Mouse (Mus musculus): Measurements from ENCODE around the gene Sulf2. TPM values are rescaled to one million over a fixed set of nuclear protein-coding genes. Genes with fewer than 3 reads are reported as not detected.

The Sulf2 gene
- polyA plus RNA-seq, 1 experiment from 2014 or later = 134 TPM

DNA sequence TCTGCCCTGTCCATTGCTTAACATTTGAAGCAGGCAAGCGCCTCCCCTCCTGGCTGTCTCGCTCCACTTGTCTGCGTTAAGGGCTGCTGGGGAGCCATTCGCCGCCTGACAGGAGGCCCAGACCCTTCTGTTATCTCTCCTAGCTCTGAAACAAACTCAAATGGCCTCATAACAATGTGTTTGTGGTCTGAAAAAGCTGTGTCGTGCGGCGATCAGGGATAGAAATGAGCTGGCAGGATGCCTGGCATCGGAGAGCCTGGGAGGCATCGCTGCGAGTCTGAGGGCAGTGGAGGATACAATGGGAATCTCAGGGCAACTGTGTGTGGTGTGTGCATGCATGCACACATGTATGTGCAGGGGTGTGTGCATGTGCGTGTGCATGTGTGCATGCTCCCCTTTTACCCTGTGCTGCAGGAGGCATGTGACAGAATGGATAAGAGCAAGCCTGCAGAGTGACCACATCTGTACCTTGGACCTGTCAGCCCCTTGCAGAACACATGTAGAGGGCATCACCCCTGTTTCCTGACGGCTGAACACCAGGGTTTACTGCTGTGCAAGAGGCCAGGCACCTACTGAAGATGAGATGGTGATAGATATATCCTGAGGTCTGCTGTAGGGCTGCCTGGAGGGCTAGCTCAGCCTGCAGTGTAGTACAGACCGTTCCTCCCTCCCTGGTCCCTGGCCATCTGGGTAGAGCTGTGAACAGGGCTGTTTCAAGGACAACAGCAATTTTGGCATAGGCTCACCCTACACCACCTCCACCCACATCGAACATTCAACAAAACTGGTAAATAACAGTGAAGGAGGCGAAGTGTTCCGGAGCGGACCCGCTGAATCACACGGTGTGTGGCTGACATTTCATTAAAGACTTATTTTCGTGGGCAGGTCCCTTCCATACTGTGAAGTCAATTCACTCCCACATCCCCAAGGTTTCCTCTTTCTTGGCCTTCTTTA is 54.9 kb downstream of the Sulf2 start:
- peaks cover 10% of the 10 kb centered on the region; the same call in 1 of the 2 replicates for H3K36me3 ChIP-seq (ENCODE audit: control insufficient read depth, insufficient read depth, low read length)
- no peak overlapping the region for H3K27ac ChIP-seq (ENCODE audit: low read depth)
- H3K4me1 ChIP-seq (replicated peaks; ENCODE audit: control insufficient read depth, insufficient read depth, low read length) = peaks cover 6% of the 10 kb centered on the region; the same call in 1 of the 2 replicates
- no peak overlapping the region for H3K9ac ChIP-seq (ENCODE audit: low read length)
- no peaks in the 10 kb centered on the region for H3K27me3 ChIP-seq (replicated peaks; ENCODE audit: control insufficient read depth, insufficient read depth, low read length)
- DNase-seq (ENCODE audit: low spot score) (no peak), ATAC-seq (replicated peaks; ENCODE audit: low FRiP score, low TSS enrichment, low read depth) (no peak)
- H3K4me2 ChIP-seq (ENCODE audit: low read length) = no peak overlapping the region
- no peaks in the 10 kb centered on the region for H3K9me3 ChIP-seq (ENCODE audit: control insufficient read depth, low read length)
- H3K4me3 ChIP-seq (ENCODE audit: low read depth, low read length) = no peak overlapping the region
- 87% methylated on average over 21 of the region's 21 CpGs for WGBS

DNA sequence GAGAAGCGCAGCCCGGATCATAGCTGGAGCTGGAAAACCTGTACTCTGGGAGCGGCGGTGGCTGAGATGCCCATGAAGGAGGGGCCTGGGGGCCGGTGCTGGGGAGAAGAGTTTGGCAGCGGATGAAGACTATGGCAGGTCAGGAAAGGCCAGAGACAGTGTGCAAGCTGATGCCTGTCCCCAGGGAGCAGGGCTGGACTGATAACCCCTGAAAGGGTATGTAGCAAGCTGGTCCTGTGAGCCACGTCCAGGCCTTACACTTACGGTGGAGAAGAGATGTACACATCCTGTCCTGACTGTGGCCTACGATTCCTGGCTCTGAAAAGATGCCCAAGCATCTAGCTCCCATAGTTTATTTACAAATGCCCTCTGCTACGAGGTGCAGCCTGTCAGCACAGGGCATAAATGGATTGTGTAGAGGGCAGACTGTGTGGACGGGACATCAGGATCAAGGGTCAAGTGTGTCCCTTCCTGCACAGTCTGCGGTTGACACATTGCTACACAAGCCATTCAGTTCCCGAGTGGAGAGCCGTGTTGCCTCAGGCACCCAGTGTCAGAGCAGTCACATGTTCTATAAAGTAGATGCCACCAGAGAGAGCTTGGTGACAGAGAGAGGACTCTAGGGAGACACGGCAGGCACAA is 57.0 kb downstream of the Sulf2 start:
- ATAC-seq (replicated peaks; ENCODE audit: low FRiP score, low TSS enrichment, low read depth) = no peak
- H3K27me3 ChIP-seq (replicated peaks; ENCODE audit: control insufficient read depth, insufficient read depth, low read length) = no peaks in the 10 kb centered on the region

DNA sequence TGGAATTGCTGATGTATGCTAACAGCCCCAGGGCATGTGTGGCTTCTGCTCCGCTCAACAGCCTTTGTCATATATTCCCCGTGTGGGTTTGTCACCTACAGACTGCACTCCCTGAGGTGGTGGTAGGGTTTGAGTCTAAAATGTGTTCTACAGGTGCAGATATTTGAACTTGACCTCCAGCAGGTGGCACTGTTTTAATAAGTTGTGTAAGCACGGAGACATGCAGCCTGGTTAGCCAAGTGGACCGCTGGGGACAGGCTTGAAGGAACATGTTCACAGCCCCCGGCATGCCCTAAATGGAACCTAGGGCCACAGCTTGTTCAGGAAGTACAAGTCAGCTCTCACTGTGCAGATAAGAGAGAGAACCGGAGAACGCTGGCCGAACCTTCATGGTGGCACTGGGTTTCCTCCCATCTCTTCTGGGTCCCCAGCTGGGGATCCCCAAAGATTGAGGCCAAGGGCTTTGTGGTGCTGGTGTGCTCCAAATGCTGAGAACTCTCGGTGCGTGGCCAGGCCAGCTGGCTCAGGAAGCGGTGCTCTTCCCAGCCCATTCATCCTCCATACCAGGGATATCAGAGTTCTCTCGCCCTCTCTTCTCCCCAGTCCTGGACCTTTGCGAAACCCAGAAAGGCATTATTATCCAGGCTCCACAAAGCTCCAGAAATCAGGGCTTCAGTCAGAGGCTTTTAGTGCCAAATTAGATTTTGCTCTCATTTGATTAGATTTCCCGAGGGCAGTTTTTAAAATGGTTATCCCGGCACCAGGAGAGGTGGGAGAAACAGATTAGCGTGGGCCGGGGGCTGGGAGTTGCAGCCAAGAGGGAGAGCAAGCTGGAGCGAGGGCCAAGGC is 57.8 kb downstream of the Sulf2 start:
- Histone ChIP-seq H3K4me3 (ENCODE audit: low read depth, low read length) (no peak overlapping the region), H3K27me3 (replicated peaks; ENCODE audit: control insufficient read depth, insufficient read depth, low read length) (no peaks in the 10 kb centered on the region), H3K4me2 (ENCODE audit: low read length) (no peak overlapping the region), H3K4me1 (replicated peaks; ENCODE audit: control insufficient read depth, insufficient read depth, low read length) (no peaks in the 10 kb centered on the region), H3K9ac (ENCODE audit: low read length) (no peak overlapping the region), H3K9me3 (ENCODE audit: control insufficient read depth, low read length) (no peaks in the 10 kb centered on the region), H3K36me3 (ENCODE audit: control insufficient read depth, insufficient read depth, low read length) (peaks cover 25% of the 10 kb centered on the region), H3K27ac (ENCODE audit: low read depth) (no peak overlapping the region)
- ATAC-seq (replicated peaks; ENCODE audit: low FRiP score, low TSS enrichment, low read depth) (no peak), DNase-seq (ENCODE audit: low spot score) (no peak)
- WGBS = 80% methylated on average over 18 of the region's 18 CpGs

More for the DNA sequence above, 57.0 kb downstream of the Sulf2 start:
- WGBS = 73% methylated on average over 15 of the region's 15 CpGs
- Histone ChIP-seq H3K4me1 (replicated peaks; ENCODE audit: control insufficient read depth, insufficient read depth, low read length) (no peaks in the 10 kb centered on the region), H3K36me3 (ENCODE audit: control insufficient read depth, insufficient read depth, low read length) (peaks cover 18% of the 10 kb centered on the region), H3K9me3 (ENCODE audit: control insufficient read depth, low read length) (no peaks in the 10 kb centered on the region), H3K27ac (ENCODE audit: low read depth) (no peak overlapping the region), H3K9ac (ENCODE audit: low read length) (no peak overlapping the region), H3K4me3 (ENCODE audit: low read depth, low read length) (no peak overlapping the region), H3K4me2 (ENCODE audit: low read length) (no peak overlapping the region)
- DNase-seq (ENCODE audit: low spot score) = no peak

DNA sequence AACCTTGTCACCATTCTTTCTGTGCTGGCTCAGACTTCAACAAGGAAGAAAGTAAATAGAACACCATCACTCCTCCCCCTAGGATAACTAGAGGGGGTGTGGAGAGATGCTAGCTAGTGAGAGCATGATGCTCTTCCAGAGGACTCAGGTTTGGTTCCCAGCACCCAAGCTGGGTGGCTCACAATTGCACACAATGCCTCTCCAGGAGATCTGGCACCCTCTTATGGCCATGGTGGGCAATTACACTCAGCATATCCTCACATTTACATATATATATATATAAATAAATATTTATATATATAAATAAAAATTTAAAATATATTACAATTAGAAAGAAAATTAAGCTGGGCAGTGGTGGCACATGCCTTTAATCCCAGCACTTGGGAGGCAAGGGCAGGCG is 58.6 kb downstream of the Sulf2 start:
- Histone ChIP-seq H3K9ac (ENCODE audit: low read length) (no peak overlapping the region), H3K4me3 (ENCODE audit: low read depth, low read length) (no peak overlapping the region), H3K4me2 (ENCODE audit: low read length) (no peak overlapping the region), H3K4me1 (replicated peaks; ENCODE audit: control insufficient read depth, insufficient read depth, low read length) (no peaks in the 10 kb centered on the region), H3K9me3 (ENCODE audit: control insufficient read depth, low read length) (no peaks in the 10 kb centered on the region), H3K36me3 (ENCODE audit: control insufficient read depth, insufficient read depth, low read length) (peaks cover 34% of the 10 kb centered on the region), H3K27me3 (replicated peaks; ENCODE audit: control insufficient read depth, insufficient read depth, low read length) (no peaks in the 10 kb centered on the region), H3K27ac (ENCODE audit: low read depth) (no peak overlapping the region)
- DNase-seq (ENCODE audit: low spot score) (no peak), ATAC-seq (replicated peaks; ENCODE audit: low FRiP score, low TSS enrichment, low read depth) (no peak)
- 87% methylated on average over 1 of the region's 1 CpGs for WGBS

DNA sequence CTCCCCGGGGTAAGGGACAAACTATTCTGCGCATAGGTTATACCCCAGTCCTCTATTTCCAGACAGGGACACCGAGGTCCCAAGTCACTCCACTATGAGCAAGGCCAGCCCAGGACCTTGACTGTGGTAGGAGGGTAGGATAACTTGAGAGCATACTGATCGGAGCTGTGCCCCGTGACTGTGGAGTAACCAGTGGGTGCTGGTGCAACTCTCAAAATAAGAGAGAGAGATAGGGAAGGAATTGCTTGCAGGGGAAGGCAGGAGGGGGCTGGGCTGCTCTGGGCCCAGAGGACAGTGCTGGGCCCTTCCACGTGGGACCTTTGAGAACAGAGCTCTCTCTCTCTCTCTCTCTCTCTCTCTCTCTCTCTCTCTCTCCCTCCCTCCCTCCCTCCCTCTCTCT is 59.2 kb downstream of the Sulf2 start:
- no peaks in the 10 kb centered on the region for H3K9me3 ChIP-seq (ENCODE audit: control insufficient read depth, low read length)
- no peak overlapping the region for H3K27ac ChIP-seq (ENCODE audit: low read depth)
- WGBS = 92% methylated on average over 6 of the region's 6 CpGs
- no peak overlapping the region for H3K9ac ChIP-seq (ENCODE audit: low read length)
- H3K4me1 ChIP-seq (replicated peaks; ENCODE audit: control insufficient read depth, insufficient read depth, low read length) = no peaks in the 10 kb centered on the region
- H3K4me3 ChIP-seq (ENCODE audit: low read depth, low read length) = no peak overlapping the region
- ATAC-seq (replicated peaks; ENCODE audit: low FRiP score, low TSS enrichment, low read depth) = no peak
- DNase-seq (ENCODE audit: low spot score) = no peak
- H3K27me3 ChIP-seq (replicated peaks; ENCODE audit: control insufficient read depth, insufficient read depth, low read length) = no peaks in the 10 kb centered on the region
- peaks cover 39% of the 10 kb centered on the region for H3K36me3 ChIP-seq (ENCODE audit: control insufficient read depth, insufficient read depth, low read length)
- no peak overlapping the region for H3K4me2 ChIP-seq (ENCODE audit: low read length)

DNA sequence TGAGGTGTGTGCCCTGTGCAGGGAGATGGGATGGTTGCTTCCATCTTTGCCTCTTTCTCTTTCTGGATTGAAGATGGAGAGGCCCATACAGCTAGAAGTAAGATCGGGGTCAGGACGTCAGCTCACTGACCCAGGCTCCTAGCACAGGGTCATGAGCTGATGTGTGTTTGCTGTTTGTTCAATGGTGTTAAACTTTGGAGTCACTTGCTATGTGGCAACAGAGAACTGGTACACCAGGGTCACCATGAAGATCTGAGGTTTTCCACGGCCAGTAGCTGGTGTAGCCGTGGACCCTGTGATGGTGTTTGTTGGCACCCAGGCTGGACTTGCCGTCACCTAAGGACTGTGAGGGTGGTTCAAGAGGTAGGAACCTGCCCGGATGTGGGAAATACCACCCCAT is 63.1 kb downstream of the Sulf2 start:
- no peak for ATAC-seq (replicated peaks; ENCODE audit: low FRiP score, low TSS enrichment, low read depth)
- no peak overlapping the region for H3K4me3 ChIP-seq (ENCODE audit: low read depth, low read length)
- H3K9me3 ChIP-seq (ENCODE audit: control insufficient read depth, low read length) = no peaks in the 10 kb centered on the region
- no peak overlapping the region for H3K4me2 ChIP-seq (ENCODE audit: low read length)
- H3K9ac ChIP-seq (ENCODE audit: low read length) = no peak overlapping the region
- H3K4me1 ChIP-seq (replicated peaks; ENCODE audit: control insufficient read depth, insufficient read depth, low read length) = no peaks in the 10 kb centered on the region
- H3K36me3 ChIP-seq (ENCODE audit: control insufficient read depth, insufficient read depth, low read length) = peaks cover 67% of the 10 kb centered on the region
- H3K27ac ChIP-seq (ENCODE audit: low read depth) = no peak overlapping the region
- WGBS = 93% methylated on average over 6 of the region's 6 CpGs
- DNase-seq (ENCODE audit: low spot score) = no peak
- no peaks in the 10 kb centered on the region for H3K27me3 ChIP-seq (replicated peaks; ENCODE audit: control insufficient read depth, insufficient read depth, low read length)

DNA sequence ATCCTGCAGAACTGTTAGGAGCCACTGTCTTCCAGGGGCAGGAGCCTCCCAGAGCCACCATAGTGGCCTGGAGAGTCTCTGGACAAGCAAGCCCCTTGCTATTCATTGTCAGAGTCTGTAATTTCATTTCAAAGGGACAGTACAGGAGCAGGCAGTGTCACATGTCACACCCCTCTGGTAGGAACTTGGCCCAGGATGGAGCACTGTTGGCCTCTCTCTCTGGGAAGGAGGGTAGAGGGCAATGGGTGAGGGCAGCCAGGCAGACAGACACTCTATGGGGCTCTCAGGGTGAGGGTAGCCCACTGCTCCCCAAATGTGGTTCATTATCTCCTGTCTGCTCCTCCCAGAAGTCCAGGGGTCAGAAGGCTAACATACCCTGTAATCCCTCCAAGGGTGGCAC is 63.9 kb downstream of the Sulf2 start:
- Histone ChIP-seq H3K9ac (ENCODE audit: low read length) (no peak overlapping the region), H3K36me3 (ENCODE audit: control insufficient read depth, insufficient read depth, low read length) (peaks cover 74% of the 10 kb centered on the region), H3K4me1 (replicated peaks; ENCODE audit: control insufficient read depth, insufficient read depth, low read length) (no peaks in the 10 kb centered on the region), H3K27ac (ENCODE audit: low read depth) (no peak overlapping the region), H3K27me3 (replicated peaks; ENCODE audit: control insufficient read depth, insufficient read depth, low read length) (no peaks in the 10 kb centered on the region), H3K9me3 (ENCODE audit: control insufficient read depth, low read length) (no peaks in the 10 kb centered on the region), H3K4me2 (ENCODE audit: low read length) (no peak overlapping the region), H3K4me3 (ENCODE audit: low read depth, low read length) (no peak overlapping the region)
- no peak for DNase-seq (ENCODE audit: low spot score)
- no peak for ATAC-seq (replicated peaks; ENCODE audit: low FRiP score, low TSS enrichment, low read depth)

DNA sequence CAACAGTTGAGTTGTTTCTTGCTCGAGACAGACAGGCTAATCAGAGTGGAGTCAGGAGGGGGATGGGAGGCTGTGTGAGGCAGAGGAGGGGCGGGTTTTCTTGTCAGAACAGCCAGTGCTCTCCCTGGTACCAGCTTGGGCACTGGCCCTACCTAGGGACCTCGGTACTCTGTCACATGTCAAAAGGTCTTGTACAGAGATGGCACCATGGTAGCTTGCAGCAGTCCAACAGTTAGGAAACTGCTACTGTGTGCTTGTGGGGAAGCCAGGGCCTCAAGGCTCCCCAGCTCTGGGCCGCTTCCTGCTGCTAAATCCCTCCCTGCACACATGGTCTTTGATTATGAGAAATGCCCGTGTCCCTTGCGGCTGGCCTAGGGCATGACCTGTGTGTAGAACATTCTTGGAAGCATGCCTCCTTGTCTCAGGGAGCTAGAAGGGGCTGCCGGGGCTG is 65.3 kb downstream of the Sulf2 start:
- H3K4me1 ChIP-seq (replicated peaks; ENCODE audit: control insufficient read depth, insufficient read depth, low read length) = no peaks in the 10 kb centered on the region
- no peaks in the 10 kb centered on the region for H3K27me3 ChIP-seq (replicated peaks; ENCODE audit: control insufficient read depth, insufficient read depth, low read length)
- no peak for ATAC-seq (replicated peaks; ENCODE audit: low FRiP score, low TSS enrichment, low read depth)
- no peaks in the 10 kb centered on the region for H3K9me3 ChIP-seq (ENCODE audit: control insufficient read depth, low read length)
- DNase-seq (ENCODE audit: low spot score) = no peak
- H3K36me3 ChIP-seq (ENCODE audit: control insufficient read depth, insufficient read depth, low read length) = peaks cover 84% of the 10 kb centered on the region
- H3K9ac ChIP-seq (ENCODE audit: low read length) = no peak overlapping the region
- H3K27ac ChIP-seq (ENCODE audit: low read depth) = no peak overlapping the region
- H3K4me2 ChIP-seq (ENCODE audit: low read length) = no peak overlapping the region
- H3K4me3 ChIP-seq (ENCODE audit: low read depth, low read length) = no peak overlapping the region
- 39% methylated on average over 7 of the region's 7 CpGs for WGBS
